Mouse (Mus musculus) adrenal gland, adult 8-10 months (tissue): ENCODE results near the gene Rock2. TPM values are rescaled to one million over a fixed set of nuclear protein-coding genes. Genes with fewer than 3 reads are reported as not detected.

Experiments
- DNase-seq: peaks from one replicate; pipeline ENCODE4 v3.0.0; 2022
- total RNA-seq, 4 experiments: library from RNA; stranded (reverse); gene quantifications; 2 replicates each; pipeline ENCODE4 v1.2.4; 2022

The Rock2 gene
- total RNA-seq, 4 experiments from 2014 or later = 75.8 to 109 (median 89.6) TPM

- DNase-seq = no peak
Measured at GRCm38 (mm10) chr12:16872006-16872405, 22.7 kb upstream of the Rock2 start.

- no peak for DNase-seq
Measured at GRCm38 (mm10) chr12:16872926-16873464, 21.7 kb upstream of the Rock2 start.

DNA sequence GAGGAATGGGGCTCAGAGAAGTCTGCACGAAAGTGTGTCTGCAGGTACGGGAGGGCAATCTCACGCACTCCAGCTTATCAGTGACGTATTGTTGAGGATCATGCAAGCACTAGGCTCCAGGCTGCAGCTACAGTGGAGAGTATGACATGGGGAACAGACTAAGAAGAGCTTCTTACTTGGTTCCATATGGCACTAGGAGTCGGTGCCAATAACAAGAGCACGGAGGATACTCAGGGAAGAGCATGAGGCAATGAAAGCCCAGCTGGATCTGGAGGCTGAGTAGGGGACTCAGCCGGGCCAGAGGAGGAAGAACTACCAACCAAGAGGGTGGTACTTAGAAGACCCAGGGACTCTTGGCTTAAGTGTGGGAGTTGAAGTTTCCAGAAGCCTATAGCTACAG, 21.1 kb upstream of the Rock2 start:
- no peak for DNase-seq

GRCm38 (mm10) chr12:16874086-16874485, 20.6 kb upstream of the Rock2 start:
- DNase-seq = peak; percentile 74

- no peak for DNase-seq
Measured at GRCm38 (mm10) chr12:16875269-16875668, 19.4 kb upstream of the Rock2 start.

DNA sequence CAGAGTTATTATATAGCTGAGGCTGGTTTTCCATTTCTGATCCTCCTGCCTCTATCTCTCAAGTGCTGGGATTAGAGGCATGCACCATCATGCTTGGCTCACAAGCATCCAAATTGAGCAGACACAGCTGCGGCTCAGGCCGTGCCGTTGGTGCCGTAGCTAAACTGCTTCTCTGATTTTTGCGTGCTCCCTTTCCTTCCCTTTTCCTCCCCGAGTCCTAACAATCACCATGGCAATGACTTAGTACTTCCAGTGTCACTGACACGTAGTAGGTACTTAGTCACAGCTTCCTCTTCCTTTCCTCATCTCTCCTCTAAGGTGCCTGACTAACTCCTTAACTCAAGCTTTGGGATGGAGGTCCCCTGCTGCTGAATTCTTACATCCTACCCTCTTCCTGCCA, 19.0 kb upstream of the Rock2 start:
- no peak for DNase-seq

DNA sequence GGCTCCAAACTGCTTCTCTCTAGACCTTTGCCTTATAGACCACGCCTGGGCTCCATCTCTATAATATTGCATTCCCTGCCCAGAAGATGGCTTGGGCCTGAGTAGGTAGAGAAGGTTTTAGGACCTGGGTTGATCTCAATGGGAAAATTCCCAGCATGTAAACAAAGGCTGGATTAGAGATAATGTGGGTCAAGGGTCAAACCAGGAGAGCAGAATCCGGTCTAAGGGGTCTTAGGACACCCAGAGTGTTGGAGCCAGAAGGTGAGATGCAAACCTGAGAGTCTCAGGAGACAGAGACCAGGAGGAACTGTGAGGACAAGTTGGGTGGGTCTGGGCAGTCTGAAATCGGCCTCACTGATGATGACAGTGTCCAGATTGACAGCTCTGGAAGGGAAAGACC, 18.0 kb upstream of the Rock2 start:
- no peak for DNase-seq

DNA sequence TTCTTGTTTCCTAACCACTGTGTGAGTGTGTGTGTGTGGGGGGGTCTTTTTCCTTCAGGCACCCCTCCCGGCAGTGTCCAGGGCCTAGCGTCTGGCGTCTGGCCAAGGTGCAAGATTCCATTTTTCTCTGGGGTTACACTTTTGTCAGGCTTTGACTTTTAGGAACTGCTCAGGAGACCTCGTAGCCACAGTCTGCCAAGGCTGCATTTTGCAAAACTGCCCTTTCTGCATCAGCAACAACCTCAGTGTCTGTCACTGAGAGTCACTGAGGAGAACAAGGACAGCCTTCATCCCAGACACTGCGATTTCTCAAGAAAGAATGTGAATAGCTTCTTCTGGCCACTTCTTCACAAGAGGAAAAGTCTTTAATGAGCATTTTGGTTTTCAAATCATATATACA, 17.6 kb upstream of the Rock2 start:
- peak; percentile 79 for DNase-seq

DNA sequence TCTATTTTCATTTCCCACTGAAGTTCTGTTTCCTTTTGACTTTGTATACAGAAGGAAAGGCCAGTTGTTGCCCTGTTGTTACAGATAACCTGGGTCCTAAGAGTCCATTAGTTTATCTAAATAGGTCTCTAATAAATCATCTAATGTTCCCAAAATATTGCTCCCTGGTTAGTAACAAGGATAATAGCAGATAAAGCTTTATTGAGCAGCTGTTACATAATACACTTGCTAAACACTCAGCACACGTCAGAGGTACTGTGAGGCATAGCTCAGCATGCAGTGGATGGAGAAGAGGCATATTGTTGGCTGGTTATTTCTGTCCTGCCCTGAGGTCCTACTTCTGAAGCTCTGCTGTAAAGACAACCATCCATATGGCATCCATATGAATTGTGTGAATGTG, 17.0 kb upstream of the Rock2 start:
- DNase-seq = no peak

- DNase-seq = no peak
Measured at GRCm38 (mm10) chr12:16879369-16879768, 15.3 kb upstream of the Rock2 start.

DNA sequence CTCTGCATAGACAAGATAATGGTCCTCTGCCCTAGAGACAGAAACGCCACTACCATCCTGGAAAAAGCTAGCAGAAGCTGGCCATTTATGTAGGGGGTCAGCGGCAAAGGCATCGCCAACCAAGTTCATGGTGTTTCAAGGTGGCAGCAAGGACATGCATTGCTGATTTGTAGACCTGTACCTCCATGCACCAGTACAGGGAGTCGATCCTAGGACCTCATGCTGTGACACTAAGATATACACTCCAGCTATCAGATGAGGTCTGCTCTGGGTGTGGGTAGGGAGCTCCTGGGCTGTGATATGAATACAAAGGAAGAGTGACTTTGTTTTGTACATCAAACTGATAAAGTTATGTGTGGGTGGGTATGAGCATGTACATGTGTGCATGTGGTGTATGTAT, 14.6 kb upstream of the Rock2 start:
- no peak for DNase-seq

GRCm38 (mm10) chr12:16882442-16882841, 12.3 kb upstream of the Rock2 start:
- no peak for DNase-seq

DNA sequence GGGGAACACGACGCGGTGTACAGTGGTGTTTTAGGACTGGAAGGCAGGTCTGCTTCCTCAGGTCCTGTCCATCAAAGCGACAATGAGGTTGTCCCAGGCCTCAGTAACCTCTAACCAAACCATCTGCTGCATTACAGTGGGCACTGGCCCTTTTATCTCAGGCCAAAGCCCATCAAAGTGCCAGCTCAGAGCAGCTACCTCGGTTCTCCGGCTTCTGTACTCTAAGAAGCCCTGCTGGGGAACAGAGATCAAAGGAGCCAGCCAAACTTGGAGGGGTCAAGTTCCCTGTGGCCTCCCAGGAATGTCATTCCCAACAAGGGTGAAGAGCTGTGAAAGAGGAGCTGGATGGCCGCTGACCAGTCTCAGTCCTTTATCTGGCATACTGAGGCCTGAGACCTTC, 11.6 kb upstream of the Rock2 start:
- peak; percentile 55 for DNase-seq

DNA sequence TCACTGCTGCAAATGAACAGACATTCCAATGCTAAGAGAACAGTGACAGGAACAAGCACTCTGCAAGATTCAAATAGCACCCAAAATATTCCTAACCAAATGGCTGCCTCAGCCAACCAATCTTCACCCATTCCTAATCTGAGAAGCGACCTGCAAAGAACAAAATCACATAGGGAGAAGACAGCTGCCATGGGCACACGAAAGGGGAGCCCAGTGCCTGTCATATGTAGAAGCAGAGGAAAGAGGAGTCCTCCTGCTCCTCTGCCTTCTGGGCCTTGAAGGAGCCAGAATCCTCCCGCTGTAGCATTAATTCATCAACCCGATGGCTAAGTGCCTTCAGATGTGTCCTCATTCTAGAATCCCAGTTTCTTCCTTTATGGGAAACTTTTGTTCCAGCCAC, 10.2 kb upstream of the Rock2 start:
- DNase-seq = no peak

GRCm38 (mm10) chr12:16886354-16886753, 8.3 kb upstream of the Rock2 start:
- DNase-seq = no peak

DNA sequence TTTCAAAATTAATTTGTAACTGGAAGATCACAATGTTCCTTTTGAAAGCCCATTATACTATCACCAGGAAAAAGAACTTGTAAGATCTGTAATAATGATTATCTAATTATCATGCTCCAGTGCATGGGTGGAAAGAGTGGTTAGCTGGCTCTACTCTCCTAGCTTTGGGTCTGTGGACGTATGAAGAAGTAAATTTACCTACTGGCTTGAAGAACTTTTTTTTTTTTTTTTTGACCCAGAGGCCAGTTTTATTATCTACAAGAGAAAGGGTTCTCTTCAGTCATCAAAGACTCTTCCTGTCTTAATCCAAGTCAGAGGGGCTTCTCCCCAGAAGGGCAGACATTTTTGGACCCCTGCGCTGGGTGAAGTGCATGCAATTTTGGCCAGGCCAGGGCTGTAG, 1.7 kb upstream of the Rock2 start:
- DNase-seq = no peak

DNA sequence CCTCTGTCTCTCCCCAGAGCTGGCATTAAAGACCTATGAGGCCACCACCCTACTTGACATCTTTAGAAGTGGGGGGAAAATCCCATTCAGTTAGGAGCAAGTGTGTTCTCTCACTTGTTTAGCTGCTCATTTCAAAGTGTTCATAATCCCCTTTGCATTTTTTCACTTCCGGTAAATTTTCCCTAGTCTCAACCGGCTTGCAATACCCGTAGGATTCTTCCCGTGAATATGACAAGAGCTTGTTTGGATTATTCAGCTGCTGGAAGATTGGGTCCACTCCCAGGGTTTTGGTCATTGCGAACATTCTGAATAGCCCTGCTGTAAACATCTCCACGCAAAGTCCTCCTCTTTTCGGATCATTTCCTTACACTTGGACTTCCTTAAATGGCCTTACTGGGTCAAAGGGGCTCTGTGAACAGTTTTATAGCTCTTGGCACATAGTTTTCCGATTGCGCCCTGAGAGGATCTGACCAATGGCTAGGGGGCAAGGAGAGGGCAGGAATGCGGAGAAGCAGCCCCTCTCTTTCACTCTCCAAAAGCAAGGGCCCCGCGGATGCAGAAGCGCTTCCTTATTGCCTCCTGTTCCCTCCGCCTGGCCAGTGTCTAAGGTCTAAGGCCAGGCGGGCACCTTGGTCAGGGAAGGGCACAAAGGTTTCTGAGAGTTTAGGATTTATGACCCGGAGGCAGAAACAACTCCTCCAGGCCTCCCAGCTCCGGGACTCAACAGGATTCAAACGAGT, 869 bp upstream of the Rock2 start:
- no peak for DNase-seq

DNA sequence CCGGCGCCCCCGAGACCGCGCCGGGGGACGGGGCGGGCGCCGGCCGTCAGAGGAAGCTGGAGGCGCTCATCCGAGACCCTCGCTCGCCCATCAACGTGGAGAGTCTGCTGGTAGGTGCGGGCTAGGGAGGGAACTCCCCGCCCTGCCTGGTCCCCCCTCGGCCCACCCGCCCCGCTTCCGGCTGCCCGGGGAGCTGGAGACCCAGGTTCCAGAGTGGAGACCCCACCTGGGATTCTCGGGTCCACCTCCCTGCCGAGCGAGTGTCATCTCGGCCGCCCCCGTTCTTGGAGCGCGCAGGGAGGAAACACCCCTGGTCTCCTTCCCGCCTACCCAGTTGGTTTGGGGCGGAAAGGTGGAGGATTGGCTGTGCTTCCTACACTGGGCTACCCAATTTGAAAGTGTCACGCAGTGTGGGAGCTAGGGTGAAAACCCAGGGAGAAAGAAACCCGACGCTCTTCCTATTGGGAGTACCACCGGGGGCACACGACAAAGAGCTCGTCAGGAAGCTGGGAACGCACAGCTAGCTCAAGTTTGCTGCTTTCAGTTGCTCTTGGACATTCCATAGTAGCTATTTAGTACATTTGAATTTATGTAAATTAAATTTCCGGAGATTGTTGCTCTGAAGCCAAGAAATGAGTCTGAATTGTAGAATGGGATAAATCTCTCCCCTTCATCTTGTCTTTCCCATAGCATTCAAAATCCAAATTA, 680 bp downstream of the Rock2 start:
- peak; percentile 47 for DNase-seq

GRCm38 (mm10) chr12:16896073-16896789, 1.5 kb downstream of the Rock2 start:
- peak; percentile 33 for DNase-seq

GRCm38 (mm10) chr12:16897225-16897624, 2.5 kb downstream of the Rock2 start:
- DNase-seq = no peak

GRCm38 (mm10) chr12:16898221-16898620, 3.5 kb downstream of the Rock2 start:
- DNase-seq = no peak

GRCm38 (mm10) chr12:16898790-16899189, 4.1 kb downstream of the Rock2 start:
- no peak for DNase-seq

GRCm38 (mm10) chr12:16900625-16901222, 6.0 kb downstream of the Rock2 start:
- DNase-seq = no peak
